Mouse (Mus musculus) limb, embryonic 11.5 days (tissue): ENCODE results near the gene Smim5. TPM values are rescaled to one million over a fixed set of nuclear protein-coding genes. Genes with fewer than 3 reads are reported as not detected.

ENCODE experiments used
- ATAC-seq: fragments of 200-750 bp; cut with Nextera tagmentation; 2 replicates; pipeline ENCODE4 v1.8.0; 2017; ENCODE audit warnings: low read depth; ENCODE audit not compliant: insufficient number of reproducible peaks, low FRiP score, low TSS enrichment
- DNase-seq: peaks from one replicate; pipeline ENCODE4 v3.0.0-alpha.2; 2015; ENCODE audit warnings: low spot score
- H3K27ac ChIP-seq: fragments of 300-500 bp; sonication (generic); replicated peaks from 2 replicates; pipeline ENCODE4 v1.5.1; 2014; ENCODE audit warnings: low read depth, mild to moderate bottlenecking, low read length
- H3K27me3 ChIP-seq: fragments of 300-500 bp; sonication (generic); 2 replicates; pipeline ENCODE4 v1.6.1; 2014; ENCODE audit warnings: mild to moderate bottlenecking, low read length, mixed read lengths; ENCODE audit not compliant: control insufficient read depth, insufficient read depth
- H3K36me3 ChIP-seq: fragments of 300-500 bp; sonication (generic); 2 replicates; pipeline ENCODE4 v1.6.1; 2014; ENCODE audit warnings: mild to moderate bottlenecking, low read length, moderate library complexity, mixed read lengths; ENCODE audit not compliant: control insufficient read depth, insufficient read depth
- H3K4me1 ChIP-seq: fragments of 300-500 bp; sonication (generic); 2 replicates; pipeline ENCODE4 v1.6.1; 2014; ENCODE audit warnings: low read length, mixed read lengths; ENCODE audit not compliant: control insufficient read depth, insufficient read depth
- H3K4me2 ChIP-seq: fragments of 300-500 bp; sonication (generic); 2 replicates; pipeline ENCODE4 v1.6.1; 2014; ENCODE audit warnings: low read depth, mild to moderate bottlenecking, moderate library complexity; ENCODE audit not compliant: severe bottlenecking
- H3K4me3 ChIP-seq: fragments of 300-500 bp; sonication (generic); 2 replicates; pipeline ENCODE4 v1.5.1; 2014; ENCODE audit warnings: low read depth, low read length
- H3K9ac ChIP-seq: fragments of 300-500 bp; sonication (generic); 2 replicates; pipeline ENCODE4 v1.6.1; 2014; ENCODE audit warnings: mild to moderate bottlenecking, low read length
- H3K9me3 ChIP-seq: fragments of 300-500 bp; sonication (generic); 2 replicates; pipeline ENCODE4 v1.6.1; 2016; ENCODE audit warnings: low read length; ENCODE audit not compliant: control insufficient read depth
- WGBS: fragments of 180-500 bp; shearing (Covaris S2); extraction: QIAGEN DNeasy Blood & Tissue Kit; methylation state at CpG from one replicate; pipeline ENCODE4 v1.1.7; 2014; 5-methylcytosine and 5-hydroxymethylcytosine counted together
- polyA plus RNA-seq: library from polyadenylated mRNA; unstranded; fragments of >200 nt; fragmentation: Nextera tagmentation; extraction: Ambion mirVana; gene quantifications from 2 replicates; pipeline ENCODE4 v1.2.1, GENCODE M21; 2014

Gene Smim5
- polyA plus RNA-seq, 1 experiment from 2014 or later: 1.3 TPM

DNA sequence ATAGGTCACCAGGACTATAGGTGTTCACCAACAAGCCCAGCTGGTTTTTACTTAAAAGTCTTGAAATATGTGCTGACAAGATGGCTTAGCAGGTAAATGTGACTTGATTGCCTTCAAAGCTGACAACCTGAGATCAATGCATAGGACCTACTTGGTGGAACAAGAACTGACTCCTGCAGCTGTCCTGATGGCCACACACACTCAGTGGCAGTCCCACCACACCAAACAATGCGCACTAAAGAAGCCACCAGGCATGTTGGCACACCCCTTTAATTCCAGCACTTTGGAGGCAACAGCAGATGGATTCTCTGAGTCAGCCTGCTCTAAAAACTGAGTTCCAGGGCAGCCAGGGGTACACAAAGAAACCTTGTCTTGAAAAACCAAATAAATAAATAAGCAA lies 22.2 kb downstream of the Smim5 start:
- Histone ChIP-seq H3K4me2 (no peak overlapping the region), H3K9ac (no peak overlapping the region), H3K27ac (no peak overlapping the region), H3K4me1 (no peaks in the 10 kb centered on the region), H3K36me3 (peaks cover 2% of the 10 kb centered on the region; the same call in 1 of the 2 replicates), H3K9me3 (no peaks in the 10 kb centered on the region), H3K4me3 (no peak overlapping the region), H3K27me3 (no peaks in the 10 kb centered on the region)
- ATAC-seq (no peak), DNase-seq (no peak)
- 90% methylated on average over 1 of the region's 1 CpGs for WGBS

- Histone ChIP-seq H3K4me3 (no peak overlapping the region), H3K27me3 (no peaks in the 10 kb centered on the region), H3K9ac (no peak overlapping the region), H3K36me3 (peaks cover 2% of the 10 kb centered on the region; the same call in 1 of the 2 replicates), H3K4me1 (peaks cover 7% of the 10 kb centered on the region), H3K9me3 (no peaks in the 10 kb centered on the region), H3K27ac (no peak overlapping the region), H3K4me2 (no peak overlapping the region)
- ATAC-seq (no peak), DNase-seq (no peak)
- 89% methylated on average over 8 of the region's 8 CpGs for WGBS
These were observed 29.3 kb downstream of the Smim5 start for GRCm38 (mm10) chr11:115929031-115929430.

DNA sequence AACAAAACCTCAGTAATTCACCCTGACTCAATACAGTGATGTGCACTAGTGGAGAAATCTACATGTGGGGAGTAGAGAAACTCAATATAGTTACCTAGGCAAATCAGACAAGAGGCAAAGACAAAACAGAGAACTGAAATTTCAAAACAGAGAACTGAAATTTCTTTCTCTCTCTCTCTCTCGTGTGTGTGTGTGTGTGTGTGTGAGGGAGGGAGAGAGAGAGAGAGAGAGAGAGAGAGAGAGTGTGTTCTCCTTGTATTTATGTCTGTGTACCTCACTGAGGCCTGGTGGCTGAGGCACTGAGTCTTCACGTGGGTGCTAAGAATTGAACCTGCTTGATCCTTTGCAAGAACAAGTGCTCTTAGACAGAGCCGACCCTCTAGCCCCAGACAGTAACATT lies 30.1 kb downstream of the Smim5 start:
- DNase-seq: no peak
- Histone ChIP-seq H3K27me3 (no peaks in the 10 kb centered on the region), H3K4me1 (peaks cover 13% of the 10 kb centered on the region), H3K4me3 (no peak overlapping the region), H3K27ac (no peak overlapping the region), H3K9me3 (no peaks in the 10 kb centered on the region), H3K36me3 (peaks cover 2% of the 10 kb centered on the region; the same call in 1 of the 2 replicates), H3K4me2 (no peak overlapping the region), H3K9ac (no peak overlapping the region)
- WGBS: 79% methylated on average over 2 of the region's 3 CpGs
- ATAC-seq: no peak

- no peak overlapping the region for H3K4me2 ChIP-seq
- no peaks in the 10 kb centered on the region for H3K9me3 ChIP-seq
- H3K27me3 ChIP-seq: no peaks in the 10 kb centered on the region
- H3K4me1 ChIP-seq: peaks cover 13% of the 10 kb centered on the region
- ATAC-seq (no peak), DNase-seq (no peak)
- no peak overlapping the region for H3K27ac ChIP-seq
- no peak overlapping the region for H3K9ac ChIP-seq
- H3K36me3 ChIP-seq: peaks cover 2% of the 10 kb centered on the region; the same call in 1 of the 2 replicates
- 73% methylated on average over 3 of the region's 3 CpGs for WGBS
- H3K4me3 ChIP-seq: no peak overlapping the region
These were observed 31.5 kb downstream of the Smim5 start for GRCm38 (mm10) chr11:115931235-115931634.

DNA sequence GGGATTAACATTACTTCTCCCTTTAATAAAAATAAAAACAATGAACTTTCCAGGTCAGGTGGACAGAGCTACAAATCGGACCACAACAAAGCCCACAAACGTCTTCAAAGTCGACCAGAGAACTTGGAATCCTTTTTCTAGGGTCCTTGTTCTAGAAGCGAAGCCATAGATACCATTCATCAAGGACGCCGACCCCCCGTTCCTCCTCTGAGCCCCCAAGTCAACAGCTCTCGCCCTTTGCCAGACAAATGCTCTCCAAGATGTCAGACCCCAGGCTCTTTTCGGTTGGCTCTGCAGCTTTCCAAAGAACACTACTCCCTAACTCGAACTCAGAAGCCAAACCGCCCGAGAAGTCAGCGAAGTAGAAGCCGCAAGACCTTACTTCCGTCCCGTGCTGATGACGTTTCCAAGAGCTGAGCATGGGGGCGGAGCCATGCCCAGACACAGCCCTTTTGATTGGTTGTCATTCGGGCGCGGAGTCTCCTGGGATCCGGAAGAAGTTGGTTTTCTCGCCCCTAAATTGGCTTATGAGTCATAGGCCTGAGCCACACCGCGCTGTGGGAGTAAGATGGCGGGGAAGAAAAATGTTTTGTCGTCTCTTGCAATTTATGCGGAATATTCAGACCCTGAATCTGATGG lies 33.5 kb downstream of the Smim5 start, which contains the start of the genes Sap30bp and Recql5:
Gene Sap30bp, plus strand, starts transcription at position 175 of the 639 bp plus-strand sequence.
Gene Recql5, minus strand, starts transcription at position 370 of the 639 bp plus-strand sequence.
- under 1% methylated on average over 28 of the region's 28 CpGs for WGBS
- H3K4me1 ChIP-seq: peaks cover 13% of the 10 kb centered on the region
- peak within 1 kb of the TSS; percentile 70 for H3K9ac ChIP-seq
- no peak within 1 kb of the TSS for H3K27ac ChIP-seq
- 0 out of 2 replicates have a peak, but pooled peaks cover 4% of the 10 kb centered on the region for H3K36me3 ChIP-seq
- no peaks in the 10 kb centered on the region for H3K9me3 ChIP-seq
- DNase-seq (peak; percentile 99), ATAC-seq (peak; percentile 98)
- no peaks in the 10 kb centered on the region for H3K27me3 ChIP-seq
- H3K4me2 ChIP-seq: peak within 1 kb of the TSS; percentile 91
- peak within 1 kb of the TSS; percentile 77 for H3K4me3 ChIP-seq

GRCm38 (mm10) chr11:115933747-115934110 lies 34.0 kb downstream of the Smim5 start:
- WGBS: under 1% methylated on average over 16 of the region's 16 CpGs
- ATAC-seq (peak; percentile 39; the same call in 1 of the 2 replicates), DNase-seq (no peak)
- Histone ChIP-seq H3K4me2 (peak overlapping the region; percentile 76), H3K27me3 (no peaks in the 10 kb centered on the region), H3K36me3 (0 out of 2 replicates have a peak, but pooled peaks cover 4% of the 10 kb centered on the region), H3K4me3 (peak overlapping the region; percentile 77), H3K9ac (peak overlapping the region; percentile 70), H3K4me1 (peaks cover 13% of the 10 kb centered on the region), H3K27ac (no peak overlapping the region), H3K9me3 (no peaks in the 10 kb centered on the region)

DNA sequence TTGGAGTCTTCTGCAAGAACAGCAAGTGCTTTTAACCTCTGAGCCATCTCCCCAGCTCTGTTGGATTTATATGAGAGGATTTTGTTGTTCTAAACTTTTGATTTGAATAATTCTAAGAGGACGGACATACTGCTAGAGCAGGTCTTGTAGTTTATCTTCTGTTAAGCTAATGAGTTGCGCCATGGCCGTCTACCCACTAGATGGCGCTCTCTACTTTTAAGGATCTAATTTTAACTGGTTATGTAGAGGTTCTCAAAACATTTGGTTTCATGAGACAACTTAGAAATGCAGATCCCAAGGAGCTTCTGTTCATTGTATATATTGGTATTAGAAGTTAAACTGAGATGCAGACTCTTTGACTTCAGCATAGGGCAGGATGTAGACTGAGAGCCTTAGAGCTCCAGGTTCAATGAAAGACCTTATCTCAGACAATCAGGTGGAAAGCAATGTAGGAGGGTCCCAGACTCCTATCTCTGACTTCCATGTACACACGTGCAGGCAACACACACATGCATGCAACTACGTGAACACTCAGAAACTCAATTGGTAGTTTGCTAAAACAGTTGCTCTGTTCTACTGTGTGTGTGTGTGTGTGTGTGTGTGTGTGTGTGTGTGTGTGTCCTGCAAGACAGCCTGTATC lies 40.0 kb downstream of the Smim5 start:
- Histone ChIP-seq H3K4me3 (no peak overlapping the region), H3K27ac (no peak overlapping the region), H3K9ac (no peak overlapping the region), H3K36me3 (0 out of 2 replicates have a peak, but pooled peaks cover 9% of the 10 kb centered on the region), H3K9me3 (no peaks in the 10 kb centered on the region), H3K4me2 (no peak overlapping the region), H3K4me1 (no peaks in the 10 kb centered on the region), H3K27me3 (no peaks in the 10 kb centered on the region)
- DNase-seq (peak; percentile 75), ATAC-seq (no peak)
- 44% methylated on average over 6 of the region's 6 CpGs for WGBS

GRCm38 (mm10) chr11:115941980-115942379 lies 42.2 kb downstream of the Smim5 start:
- no peaks in the 10 kb centered on the region for H3K4me1 ChIP-seq
- no peak overlapping the region for H3K9ac ChIP-seq
- H3K27ac ChIP-seq: no peak overlapping the region
- H3K4me2 ChIP-seq: no peak overlapping the region
- H3K27me3 ChIP-seq: no peaks in the 10 kb centered on the region
- no peak for DNase-seq
- no peak for ATAC-seq
- H3K4me3 ChIP-seq: no peak overlapping the region
- 86% methylated on average over 7 of the region's 7 CpGs for WGBS
- no peaks in the 10 kb centered on the region for H3K9me3 ChIP-seq
- peaks cover 14% of the 10 kb centered on the region; the same call in 1 of the 2 replicates for H3K36me3 ChIP-seq
